Mouse (Mus musculus): ENCODE data around the gene Gm20388. TPM values are rescaled to one million over a fixed set of nuclear protein-coding genes. Genes with fewer than 3 reads are reported as not detected.

Gm20388 gene
- polyA plus RNA-seq, 1 experiment from 2014 or later: not detected

DNA sequence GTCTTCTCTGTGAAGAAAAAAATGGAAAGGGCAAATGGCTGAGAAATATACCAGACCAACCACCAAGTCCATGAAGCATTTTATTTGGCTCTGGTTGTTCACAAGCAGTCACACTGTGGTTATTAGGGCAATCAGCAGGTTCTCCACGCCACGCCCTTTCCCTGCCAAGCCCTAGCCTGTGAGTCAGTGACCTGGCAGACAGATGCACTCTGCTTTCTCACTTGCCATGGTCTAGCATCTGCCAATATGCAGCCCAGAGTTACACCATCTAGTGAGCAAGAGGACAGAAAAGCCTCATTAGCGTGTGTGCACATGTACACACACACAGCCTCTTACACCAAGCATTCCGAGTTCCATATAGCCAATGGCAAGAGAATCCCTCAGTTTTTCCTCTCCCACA lies 2994.7 kb downstream of the Gm20388 start:
- Histone ChIP-seq H3K4me2 (replicated peaks; ENCODE audit: low read depth, low read length) (no peak overlapping the region), H3K27ac (ENCODE audit: low read depth, low read length) (no peak overlapping the region), H3K4me3 (ENCODE audit: low read length) (no peak overlapping the region), H3K9ac (ENCODE audit: low read depth, low read length) (no peak overlapping the region), H3K9me3 (ENCODE audit: control insufficient read depth, low read length) (no peaks in the 10 kb centered on the region), H3K27me3 (ENCODE audit: control insufficient read depth, insufficient read depth, low read length) (no peaks in the 10 kb centered on the region), H3K4me1 (ENCODE audit: control insufficient read depth, insufficient read depth, low read length) (peaks cover 9% of the 10 kb centered on the region; the same call in 1 of the 2 replicates), H3K36me3 (ENCODE audit: control insufficient read depth, insufficient read depth, low read length) (peaks cover 24% of the 10 kb centered on the region)
- no peak for ATAC-seq (ENCODE audit: low FRiP score, low TSS enrichment)
- 90% methylated on average over 4 of the region's 4 CpGs for WGBS

DNA sequence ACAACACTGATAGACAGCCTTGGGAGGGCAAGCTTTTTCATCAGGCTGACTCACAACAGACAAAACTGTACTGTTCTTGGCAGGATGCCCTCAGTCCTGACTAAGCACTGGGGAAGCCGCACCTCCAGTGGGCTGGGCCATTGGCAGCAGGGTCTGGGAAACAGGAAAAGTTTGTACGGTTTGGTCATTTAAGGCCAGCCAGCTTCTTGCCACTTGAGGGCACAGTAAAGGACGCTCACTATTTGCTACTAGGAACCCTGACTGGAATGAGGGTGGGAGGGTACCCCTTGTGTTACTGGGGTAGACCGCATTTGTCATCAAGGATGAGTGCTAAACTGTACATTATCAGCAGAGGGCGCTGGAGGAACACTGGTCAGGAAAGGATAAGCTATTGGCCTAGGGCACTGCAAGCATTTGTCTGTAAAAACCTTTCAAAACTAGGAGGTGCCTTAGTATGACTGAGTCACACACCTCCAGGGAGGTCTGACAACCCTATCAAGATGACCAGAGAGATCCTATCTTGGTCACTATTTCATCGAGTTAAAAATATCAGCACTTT lies 2995.9 kb downstream of the Gm20388 start:
- WGBS: 33% methylated on average over 6 of the region's 6 CpGs
- H3K4me3 ChIP-seq (ENCODE audit: low read length): no peak overlapping the region
- no peaks in the 10 kb centered on the region for H3K27me3 ChIP-seq (ENCODE audit: control insufficient read depth, insufficient read depth, low read length)
- peak; percentile 78 for ATAC-seq (ENCODE audit: low FRiP score, low TSS enrichment)
- peaks cover 24% of the 10 kb centered on the region for H3K36me3 ChIP-seq (ENCODE audit: control insufficient read depth, insufficient read depth, low read length)
- H3K4me2 ChIP-seq (replicated peaks; ENCODE audit: low read depth, low read length): no peak overlapping the region
- no peaks in the 10 kb centered on the region for H3K9me3 ChIP-seq (ENCODE audit: control insufficient read depth, low read length)
- H3K27ac ChIP-seq (ENCODE audit: low read depth, low read length): no peak overlapping the region
- no peak overlapping the region for H3K9ac ChIP-seq (ENCODE audit: low read depth, low read length)
- H3K4me1 ChIP-seq (ENCODE audit: control insufficient read depth, insufficient read depth, low read length): peaks cover 9% of the 10 kb centered on the region; the same call in 1 of the 2 replicates

DNA sequence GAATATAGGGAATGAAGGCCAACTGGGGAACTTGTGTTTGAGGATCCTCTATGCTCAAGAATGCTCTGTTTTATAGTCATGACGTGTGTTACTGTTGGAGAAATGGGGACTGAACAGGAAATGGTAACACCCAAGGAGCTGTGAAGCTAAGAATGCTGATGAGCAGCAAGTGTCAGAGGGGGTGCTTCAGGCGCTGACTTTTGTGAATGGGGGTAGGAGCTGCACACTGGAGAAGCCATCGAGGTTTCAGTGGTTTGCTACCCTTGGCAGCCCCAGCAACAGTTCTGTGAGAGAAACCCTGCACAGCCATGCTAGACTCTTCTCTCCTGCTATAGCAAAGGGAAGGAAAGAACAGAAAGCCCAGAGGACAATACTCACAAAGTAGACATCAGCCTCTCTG lies 3001.5 kb downstream of the Gm20388 start:
- H3K9ac ChIP-seq (ENCODE audit: low read depth, low read length): no peak overlapping the region
- H3K4me2 ChIP-seq (replicated peaks; ENCODE audit: low read depth, low read length): no peak overlapping the region
- H3K27ac ChIP-seq (ENCODE audit: low read depth, low read length): no peak overlapping the region
- H3K36me3 ChIP-seq (ENCODE audit: control insufficient read depth, insufficient read depth, low read length): peaks cover 47% of the 10 kb centered on the region
- H3K4me3 ChIP-seq (ENCODE audit: low read length): no peak overlapping the region
- no peaks in the 10 kb centered on the region for H3K27me3 ChIP-seq (ENCODE audit: control insufficient read depth, insufficient read depth, low read length)
- ATAC-seq (ENCODE audit: low FRiP score, low TSS enrichment): no peak
- WGBS: 79% methylated on average over 3 of the region's 3 CpGs
- peaks cover under 1% of the 10 kb centered on the region; the same call in 1 of the 2 replicates for H3K4me1 ChIP-seq (ENCODE audit: control insufficient read depth, insufficient read depth, low read length)
- no peaks in the 10 kb centered on the region for H3K9me3 ChIP-seq (ENCODE audit: control insufficient read depth, low read length)

DNA sequence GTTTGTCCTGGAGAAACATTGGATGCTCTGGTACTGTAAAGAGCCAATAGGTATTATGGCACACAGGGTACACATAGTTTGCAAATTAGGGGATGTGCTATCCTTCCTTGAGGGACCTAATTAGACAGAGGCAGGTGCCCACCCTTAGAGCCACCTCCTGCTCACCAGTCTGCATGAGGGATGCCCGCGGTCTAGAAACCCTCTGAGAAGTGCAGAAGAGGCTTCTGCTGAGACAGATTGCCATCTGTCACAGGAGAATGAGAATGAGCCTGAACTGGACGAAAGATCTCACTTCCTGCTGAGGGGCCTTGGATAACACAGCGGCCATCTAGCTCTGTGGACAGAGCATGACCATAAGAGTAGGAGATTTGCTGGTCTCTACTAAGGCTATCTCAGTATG lies 3002.2 kb downstream of the Gm20388 start:
- H3K4me1 ChIP-seq (ENCODE audit: control insufficient read depth, insufficient read depth, low read length): peaks cover 8% of the 10 kb centered on the region; the same call in 1 of the 2 replicates
- H3K9me3 ChIP-seq (ENCODE audit: control insufficient read depth, low read length): no peaks in the 10 kb centered on the region
- H3K9ac ChIP-seq (ENCODE audit: low read depth, low read length): no peak overlapping the region
- no peak overlapping the region for H3K4me2 ChIP-seq (replicated peaks; ENCODE audit: low read depth, low read length)
- no peak overlapping the region for H3K27ac ChIP-seq (ENCODE audit: low read depth, low read length)
- H3K36me3 ChIP-seq (ENCODE audit: control insufficient read depth, insufficient read depth, low read length): peaks cover 40% of the 10 kb centered on the region
- 85% methylated on average over 4 of the region's 4 CpGs for WGBS
- H3K27me3 ChIP-seq (ENCODE audit: control insufficient read depth, insufficient read depth, low read length): no peaks in the 10 kb centered on the region
- ATAC-seq (ENCODE audit: low FRiP score, low TSS enrichment): no peak
- no peak overlapping the region for H3K4me3 ChIP-seq (ENCODE audit: low read length)

DNA sequence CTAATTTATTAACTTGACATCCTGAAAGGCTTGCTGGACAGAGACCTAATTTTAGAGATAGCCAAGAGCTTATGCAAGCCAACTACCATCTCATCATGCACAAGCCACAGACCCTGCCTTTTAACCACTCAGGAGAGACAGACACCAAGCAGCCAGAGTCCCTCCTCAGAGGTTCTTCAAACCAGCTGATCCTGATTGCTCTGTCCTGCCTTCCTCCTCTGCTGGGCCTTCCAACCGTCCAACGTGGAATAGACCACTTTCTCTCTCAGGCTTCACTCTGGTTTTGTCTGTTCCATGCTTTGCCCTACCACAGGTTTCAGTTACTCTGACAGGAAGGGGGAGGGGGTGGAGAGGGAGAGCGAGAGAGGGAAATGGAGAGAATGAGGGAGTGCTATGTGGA lies 3006.1 kb downstream of the Gm20388 start:
- Histone ChIP-seq H3K9me3 (ENCODE audit: control insufficient read depth, low read length) (no peaks in the 10 kb centered on the region), H3K27me3 (ENCODE audit: control insufficient read depth, insufficient read depth, low read length) (no peaks in the 10 kb centered on the region), H3K36me3 (ENCODE audit: control insufficient read depth, insufficient read depth, low read length) (peaks cover 26% of the 10 kb centered on the region), H3K4me3 (ENCODE audit: low read length) (no peak overlapping the region), H3K4me2 (replicated peaks; ENCODE audit: low read depth, low read length) (no peak overlapping the region), H3K9ac (ENCODE audit: low read depth, low read length) (no peak overlapping the region), H3K4me1 (ENCODE audit: control insufficient read depth, insufficient read depth, low read length) (peaks cover 24% of the 10 kb centered on the region), H3K27ac (ENCODE audit: low read depth, low read length) (no peak overlapping the region)
- ATAC-seq (ENCODE audit: low FRiP score, low TSS enrichment): no peak
- WGBS: 55% methylated on average over 3 of the region's 3 CpGs

DNA sequence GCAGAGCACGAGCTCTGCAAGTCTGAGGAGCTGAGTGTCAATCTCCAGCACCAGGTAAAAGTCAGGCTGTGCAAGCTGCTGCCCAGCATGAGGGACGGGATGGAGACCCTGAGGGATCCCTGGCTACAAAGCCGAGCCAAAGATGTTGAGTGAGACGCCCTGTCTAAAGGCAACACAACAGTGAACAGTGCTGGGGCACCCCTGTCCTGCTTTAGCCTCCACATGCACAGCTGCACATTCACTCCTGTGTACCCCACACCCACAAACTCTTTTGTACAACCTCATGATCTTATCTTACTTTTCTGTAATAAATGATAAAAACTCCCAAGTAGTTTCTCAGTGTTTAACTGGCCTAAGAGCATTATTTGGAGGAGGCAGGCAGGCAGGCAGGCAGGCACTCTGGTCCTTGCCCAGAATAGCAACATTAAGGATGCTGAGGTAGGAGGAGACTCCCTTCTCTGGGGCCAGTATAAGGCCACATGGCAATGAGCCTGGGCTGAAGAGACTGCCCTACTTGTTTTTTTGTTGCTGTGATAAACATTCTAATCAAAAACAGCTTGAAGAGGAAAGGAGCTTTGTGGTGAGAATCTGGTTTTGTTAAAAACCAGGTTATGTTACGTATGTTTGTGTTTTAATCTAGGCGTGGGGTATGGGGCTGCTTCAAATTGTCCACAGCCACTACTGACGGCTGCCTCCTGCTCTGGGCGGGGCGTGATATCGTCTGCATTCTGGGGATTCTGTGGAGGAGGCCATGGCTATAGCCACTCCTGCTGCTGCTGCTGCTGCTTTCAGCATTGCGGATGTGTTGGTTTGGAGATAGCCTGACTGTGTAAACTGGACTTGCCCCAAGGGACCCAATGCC lies 3007.1 kb downstream of the Gm20388 start:
- no peaks in the 10 kb centered on the region for H3K9me3 ChIP-seq (ENCODE audit: control insufficient read depth, low read length)
- WGBS: 46% methylated on average over 11 of the region's 11 CpGs
- no peak overlapping the region for H3K4me3 ChIP-seq (ENCODE audit: low read length)
- no peaks in the 10 kb centered on the region for H3K27me3 ChIP-seq (ENCODE audit: control insufficient read depth, insufficient read depth, low read length)
- H3K4me1 ChIP-seq (ENCODE audit: control insufficient read depth, insufficient read depth, low read length): peaks cover 24% of the 10 kb centered on the region
- no peak overlapping the region for H3K9ac ChIP-seq (ENCODE audit: low read depth, low read length)
- H3K36me3 ChIP-seq (ENCODE audit: control insufficient read depth, insufficient read depth, low read length): peaks cover 22% of the 10 kb centered on the region; the same call in 1 of the 2 replicates
- no peak overlapping the region for H3K4me2 ChIP-seq (replicated peaks; ENCODE audit: low read depth, low read length)
- no peak for ATAC-seq (ENCODE audit: low FRiP score, low TSS enrichment)
- peak overlapping the region; percentile 30 for H3K27ac ChIP-seq (ENCODE audit: low read depth, low read length)

DNA sequence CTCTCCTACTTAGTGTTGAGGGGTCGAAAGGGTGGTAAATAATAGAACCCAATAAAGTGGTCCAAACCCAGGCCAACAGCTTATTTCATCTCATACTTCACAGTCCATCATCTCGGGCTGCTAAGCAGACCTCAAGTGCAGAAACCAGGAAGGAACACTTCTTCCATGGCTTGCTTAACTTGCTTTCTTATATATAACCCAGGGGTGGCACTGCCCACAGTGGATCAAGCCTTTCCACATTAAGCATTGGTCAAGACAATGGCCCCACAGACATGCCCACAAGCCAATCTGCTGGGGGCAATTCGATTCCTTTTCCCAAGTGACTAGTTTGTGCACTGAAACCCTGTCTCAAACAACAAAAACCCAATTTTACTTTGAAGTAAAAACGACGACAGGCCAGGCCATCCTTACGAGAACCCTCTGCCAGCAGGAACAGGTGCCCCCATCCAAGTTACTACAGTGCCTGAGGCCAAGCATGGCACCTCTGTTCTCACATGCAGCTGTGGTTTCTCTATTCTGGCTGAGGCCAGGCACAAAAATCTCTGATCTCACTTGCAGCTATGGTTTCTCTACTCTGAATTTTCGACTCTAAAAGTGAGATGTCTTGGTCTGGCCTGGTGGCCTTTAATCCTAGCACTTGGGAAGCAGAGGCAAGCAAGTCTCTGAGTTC lies 3007.9 kb downstream of the Gm20388 start:
- no peak overlapping the region for H3K9ac ChIP-seq (ENCODE audit: low read depth, low read length)
- peaks cover 26% of the 10 kb centered on the region for H3K4me1 ChIP-seq (ENCODE audit: control insufficient read depth, insufficient read depth, low read length)
- H3K4me3 ChIP-seq (ENCODE audit: low read length): no peak overlapping the region
- no peaks in the 10 kb centered on the region for H3K9me3 ChIP-seq (ENCODE audit: control insufficient read depth, low read length)
- no peak overlapping the region for H3K27ac ChIP-seq (ENCODE audit: low read depth, low read length)
- ATAC-seq (ENCODE audit: low FRiP score, low TSS enrichment): no peak
- no peak overlapping the region for H3K4me2 ChIP-seq (replicated peaks; ENCODE audit: low read depth, low read length)
- H3K36me3 ChIP-seq (ENCODE audit: control insufficient read depth, insufficient read depth, low read length): peaks cover 20% of the 10 kb centered on the region; the same call in 1 of the 2 replicates
- H3K27me3 ChIP-seq (ENCODE audit: control insufficient read depth, insufficient read depth, low read length): no peaks in the 10 kb centered on the region
- 65% methylated on average over 7 of the region's 7 CpGs for WGBS

DNA sequence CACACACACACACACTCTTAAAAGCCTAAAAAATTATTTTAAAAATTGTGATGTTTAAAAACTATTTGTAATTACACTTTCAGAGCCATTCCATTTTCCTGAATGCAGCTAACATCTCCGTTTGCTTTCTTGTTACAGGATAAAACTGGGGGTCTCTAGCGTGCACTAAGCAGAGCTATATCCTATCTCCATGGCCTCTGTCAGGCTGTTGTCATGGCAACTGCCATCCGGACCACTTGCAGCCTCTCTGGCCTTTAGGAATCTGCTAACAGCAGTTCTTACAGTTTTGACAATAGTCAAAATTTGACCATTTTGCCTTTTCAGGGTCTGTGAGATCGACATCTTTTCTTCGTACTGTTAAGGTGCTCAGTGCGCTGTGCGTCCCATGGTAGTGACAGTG lies 3010.2 kb downstream of the Gm20388 start:
- WGBS: 76% methylated on average over 7 of the region's 7 CpGs
- Histone ChIP-seq H3K4me1 (ENCODE audit: control insufficient read depth, insufficient read depth, low read length) (peaks cover 31% of the 10 kb centered on the region), H3K36me3 (ENCODE audit: control insufficient read depth, insufficient read depth, low read length) (peaks cover 1% of the 10 kb centered on the region; the same call in 1 of the 2 replicates), H3K9ac (ENCODE audit: low read depth, low read length) (no peak overlapping the region), H3K4me3 (ENCODE audit: low read length) (no peak overlapping the region), H3K9me3 (ENCODE audit: control insufficient read depth, low read length) (no peaks in the 10 kb centered on the region), H3K4me2 (replicated peaks; ENCODE audit: low read depth, low read length) (no peak overlapping the region), H3K27me3 (ENCODE audit: control insufficient read depth, insufficient read depth, low read length) (no peaks in the 10 kb centered on the region), H3K27ac (ENCODE audit: low read depth, low read length) (no peak overlapping the region)
- ATAC-seq (ENCODE audit: low FRiP score, low TSS enrichment): no peak

DNA sequence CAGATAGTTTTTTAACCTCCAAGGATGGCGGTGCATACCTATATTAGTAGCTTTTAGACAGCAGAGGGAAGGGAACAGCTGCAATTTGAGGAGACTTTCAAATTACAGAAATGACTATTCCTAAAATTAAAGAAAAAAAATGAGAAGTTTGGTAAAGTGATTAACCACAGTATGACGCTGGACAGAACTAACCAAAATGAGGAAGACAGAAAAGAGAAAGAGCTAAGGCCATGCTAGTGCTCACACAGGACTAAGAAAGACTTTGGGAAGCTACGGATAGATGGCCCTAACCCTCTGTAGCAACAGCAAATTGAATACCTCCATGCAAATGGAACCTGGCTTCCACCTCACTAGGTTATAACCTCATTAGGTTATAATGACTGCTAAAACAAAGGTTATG lies 3012.3 kb downstream of the Gm20388 start:
- no peak overlapping the region for H3K27ac ChIP-seq (ENCODE audit: low read depth, low read length)
- H3K9me3 ChIP-seq (ENCODE audit: control insufficient read depth, low read length): no peaks in the 10 kb centered on the region
- H3K4me1 ChIP-seq (ENCODE audit: control insufficient read depth, insufficient read depth, low read length): peaks cover 22% of the 10 kb centered on the region
- no peak for ATAC-seq (ENCODE audit: low FRiP score, low TSS enrichment)
- WGBS: 83% methylated on average over 3 of the region's 3 CpGs
- no peaks in the 10 kb centered on the region for H3K36me3 ChIP-seq (ENCODE audit: control insufficient read depth, insufficient read depth, low read length)
- H3K27me3 ChIP-seq (ENCODE audit: control insufficient read depth, insufficient read depth, low read length): no peaks in the 10 kb centered on the region
- no peak overlapping the region for H3K4me3 ChIP-seq (ENCODE audit: low read length)
- H3K4me2 ChIP-seq (replicated peaks; ENCODE audit: low read depth, low read length): no peak overlapping the region
- H3K9ac ChIP-seq (ENCODE audit: low read depth, low read length): no peak overlapping the region
